Comparison of ENCODE assay signal across 9 mouse cellular contexts in genomic region chr10:74920853-74921567, GRCm38 (mm10). TPM values are rescaled to one million over a fixed set of nuclear protein-coding genes. Genes with fewer than 3 reads are reported as not detected.
DNase-seq lines count a peak whose midpoint lies in the region; ATAC-seq lines count a peak whose summit lies in the region.
"Had no signal": no experiment of that assay in that cellular context is flagged by ENCODE, and none has a peak within 500 bp of the region (broad histone marks: within the 10 kb centered on the region; RNA-seq: fewer than 3 reads in every experiment).

No protein-coding gene starts in this region.

- no peak overlapping the region for H3K9ac ChIP-seq in forebrain, embryonic 14.5 days (ENCODE audit: low read length)
- H3K9ac ChIP-seq in liver, embryonic 11.5 days (ENCODE audit: low read depth, low read length): no peak overlapping the region
- no peak overlapping the region for H3K9ac ChIP-seq in neural tube, embryonic 15.5 days (replicated peaks)
- H3K9ac ChIP-seq: limb, embryonic 15.5 days had no signal

- no peaks in the 10 kb centered on the region; the same call in 1 of the 2 replicates for H3K4me1 ChIP-seq in forebrain, embryonic 14.5 days (ENCODE audit: control insufficient read depth, insufficient read depth, low read length)
- peaks cover 5% of the 10 kb centered on the region for H3K4me1 ChIP-seq in liver, embryonic 11.5 days (replicated peaks; ENCODE audit: control insufficient read depth, insufficient read depth, low read length)
- peaks cover 9% of the 10 kb centered on the region for H3K4me1 ChIP-seq in neural tube, embryonic 15.5 days

- H3K4me3 ChIP-seq in forebrain, embryonic 14.5 days (ENCODE audit: low read depth, low read length): no peak overlapping the region
- H3K4me3 ChIP-seq in liver, embryonic 11.5 days (ENCODE audit: low read depth, low read length): no peak overlapping the region
- H3K4me3 ChIP-seq in neural tube, embryonic 15.5 days (replicated peaks): no peak overlapping the region
- H3K4me3 ChIP-seq: limb, embryonic 15.5 days had no signal

- no peaks in the 10 kb centered on the region for H3K27me3 ChIP-seq in forebrain, embryonic 14.5 days (replicated peaks; ENCODE audit: control insufficient read depth, insufficient read depth, low read length)
- no peaks in the 10 kb centered on the region for H3K27me3 ChIP-seq in liver, embryonic 11.5 days (replicated peaks; ENCODE audit: control insufficient read depth, insufficient read depth, low read length)
- 0 out of 2 replicates have a peak, but pooled peaks cover 2% of the 10 kb centered on the region for H3K27me3 ChIP-seq in neural tube, embryonic 15.5 days (replicated peaks)
- H3K27me3 ChIP-seq: limb, embryonic 15.5 days had no signal

- peak; percentile 77 for DNase-seq in heart, adult 11 months
- DNase-seq in heart, postnatal 25 days (ENCODE audit: low spot score): no peak
- peak; percentile 71 for DNase-seq in NIH3T3 (ENCODE audit: low read depth)
- DNase-seq in forebrain, embryonic 14.5 days (ENCODE audit: low spot score): peak; percentile 78
- DNase-seq in induced T-regulatory cell, adult 2 months (ENCODE audit: low read depth): peak; percentile 81
- DNase-seq in liver, embryonic 11.5 days (ENCODE audit: low spot score): peak; percentile 26
- DNase-seq in thymus, postnatal 36 days: peak; percentile 68 to 71

- 43% methylated on average over 17 of the region's 17 CpGs for WGBS in forebrain, embryonic 14.5 days
- WGBS in liver, embryonic 11.5 days: 52% methylated on average over 17 of the region's 17 CpGs
- WGBS in neural tube, embryonic 15.5 days: 44% methylated on average over 17 of the region's 17 CpGs

- H3K4me2 ChIP-seq in forebrain, embryonic 14.5 days (ENCODE audit: low read length): no peak overlapping the region
- no peak overlapping the region for H3K4me2 ChIP-seq in liver, embryonic 11.5 days
- H3K4me2 ChIP-seq in neural tube, embryonic 15.5 days: peak overlapping the region; percentile 15
- H3K4me2 ChIP-seq: limb, embryonic 15.5 days had no signal

- no peaks in the 10 kb centered on the region for H3K9me3 ChIP-seq in forebrain, embryonic 14.5 days (replicated peaks; ENCODE audit: control insufficient read depth, low read length)
- H3K9me3 ChIP-seq in liver, embryonic 11.5 days (ENCODE audit: control insufficient read depth, low read length): no peaks in the 10 kb centered on the region
- H3K9me3 ChIP-seq in neural tube, embryonic 15.5 days (replicated peaks): no peaks in the 10 kb centered on the region
- H3K9me3 ChIP-seq: limb, embryonic 15.5 days had no signal

- intact Hi-C loops in heart, postnatal 25 days (cut with DNase I): no loop called here

- ATAC-seq in forebrain, embryonic 14.5 days: peak; percentile 61
- 0 out of 2 replicates have a peak, but pooled peaks have one; percentile 27 for ATAC-seq in liver, embryonic 11.5 days (replicated peaks; ENCODE audit: low FRiP score)
- ATAC-seq in neural tube, embryonic 15.5 days (ENCODE audit: low FRiP score): peak; percentile 72

- H3K36me3 ChIP-seq in forebrain, embryonic 14.5 days (ENCODE audit: control insufficient read depth, insufficient read depth, low read length): no peaks in the 10 kb centered on the region
- H3K36me3 ChIP-seq in liver, embryonic 11.5 days (ENCODE audit: control insufficient read depth, insufficient read depth, low read length): no peaks in the 10 kb centered on the region
- H3K36me3 ChIP-seq in neural tube, embryonic 15.5 days: no peaks in the 10 kb centered on the region
- H3K36me3 ChIP-seq: limb, embryonic 15.5 days had no signal

- H3K27ac ChIP-seq in forebrain, embryonic 14.5 days (ENCODE audit: low read depth, low read length): no peak overlapping the region
- H3K27ac ChIP-seq in liver, embryonic 11.5 days (ENCODE audit: low read depth, low read length): no peak overlapping the region
- no peak overlapping the region for H3K27ac ChIP-seq in neural tube, embryonic 15.5 days (replicated peaks)
- H3K27ac ChIP-seq: limb, embryonic 15.5 days had no signal

RNA-seq across cellular contexts. Expression of gene Gnaz, which starts 46.0 kb away (rescaled TPM):
- under 1 TPM; 0.67 to 0.68 TPM for total RNA-seq in heart, postnatal 25 days (2021)
- polyA plus RNA-seq in forebrain, embryonic 14.5 days (2014; fragmentation: Nextera tagmentation; extraction: Ambion mirVana): 23.7 and 32.9 TPM in 2 replicates
- polyA plus RNA-seq in liver, embryonic 11.5 days (2014; fragmentation: Nextera tagmentation; extraction: Ambion mirVana): 13.3 and 13.6 TPM in 2 replicates
- polyA plus RNA-seq in neural tube, embryonic 15.5 days (2015; fragmentation: Nextera tagmentation; extraction: Ambion mirVana): 70.2 and 87.5 TPM in 2 replicates
